Mouse (Mus musculus): ENCODE measurements at regions not wholly inside any gene's neighbourhood (a gene's known extent, or its start where the extent isn't known, plus 50 kb on each side); places are given as distances from the start of the nearest gene placed in this dataset.

- peak; percentile 83 to 88 for DNase-seq
Measured at GRCm38 (mm10) chr1:52302557-52302956, 69.5 kb upstream of the Gls start.

GRCm38 (mm10) chr1:52301266-52301665 lies 68.2 kb upstream of the Gls start:
- DNase-seq, result peak in 1 of 2 experiments; percentile 39

DNA sequence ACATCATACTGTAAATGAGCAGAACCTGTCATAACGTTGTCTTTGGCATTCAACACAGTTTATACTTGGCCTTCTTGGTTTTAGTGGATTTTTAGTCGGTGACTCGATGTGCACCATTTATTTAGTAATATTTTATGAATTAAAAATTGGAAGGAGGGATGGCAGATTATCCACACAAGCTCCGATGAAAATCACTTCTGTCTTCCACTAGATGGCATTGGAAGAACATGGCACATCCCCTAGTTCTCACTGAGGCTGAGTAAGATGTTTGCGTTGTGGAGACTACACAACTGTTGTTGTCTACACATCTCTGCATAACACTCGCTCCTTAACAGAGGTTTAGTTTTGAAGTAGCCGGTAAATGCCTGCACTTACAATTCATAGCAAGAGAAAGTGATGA lies 66.5 kb upstream of the Gls start:
- DNase-seq, result peak in 1 of 2 experiments; percentile 17

DNA sequence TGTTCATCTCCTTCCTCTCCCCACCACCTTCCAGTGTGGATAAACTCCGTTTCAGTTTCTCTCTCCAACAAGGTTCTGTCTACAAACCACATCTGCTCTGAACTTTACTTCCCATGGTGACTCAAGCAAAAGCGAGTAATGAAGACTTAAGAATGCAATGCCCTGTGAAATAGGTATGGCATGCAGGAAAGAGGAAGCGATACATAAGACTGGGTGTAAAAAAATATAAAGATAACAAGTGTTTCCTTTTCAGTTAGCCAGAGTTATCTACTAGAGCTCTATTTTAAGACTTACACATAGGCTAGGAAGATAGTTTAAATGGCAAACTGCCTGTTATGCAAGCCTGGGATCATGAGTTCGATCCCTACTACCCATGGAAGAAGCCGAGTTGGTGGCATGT lies 65.3 kb upstream of the Gls start:
- DNase-seq, result no peak

- DNase-seq, result peak; percentile 28 to 45
Measured at GRCm38 (mm10) chr1:52296178-52296577, 63.1 kb upstream of the Gls start.

DNA sequence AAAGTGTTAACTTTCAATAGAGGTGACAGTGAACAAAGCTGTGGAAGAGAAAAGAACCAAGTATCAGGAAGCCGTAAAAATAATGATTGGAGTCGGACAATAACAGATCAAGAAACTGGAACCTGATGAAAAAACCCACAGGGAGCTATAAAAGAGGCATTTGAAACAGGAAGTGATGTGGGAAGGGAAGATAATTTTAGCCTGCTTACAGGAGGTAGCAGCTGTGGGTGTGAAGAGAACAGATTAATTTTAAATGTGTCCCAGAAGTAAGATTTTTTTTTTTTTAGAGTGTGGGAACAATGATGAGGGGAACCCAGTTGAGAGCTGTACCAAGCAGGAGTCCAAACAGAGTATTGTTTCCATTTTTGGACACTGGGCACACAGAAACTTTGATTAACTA lies 61.5 kb upstream of the Gls start:
- no peak for DNase-seq

DNA sequence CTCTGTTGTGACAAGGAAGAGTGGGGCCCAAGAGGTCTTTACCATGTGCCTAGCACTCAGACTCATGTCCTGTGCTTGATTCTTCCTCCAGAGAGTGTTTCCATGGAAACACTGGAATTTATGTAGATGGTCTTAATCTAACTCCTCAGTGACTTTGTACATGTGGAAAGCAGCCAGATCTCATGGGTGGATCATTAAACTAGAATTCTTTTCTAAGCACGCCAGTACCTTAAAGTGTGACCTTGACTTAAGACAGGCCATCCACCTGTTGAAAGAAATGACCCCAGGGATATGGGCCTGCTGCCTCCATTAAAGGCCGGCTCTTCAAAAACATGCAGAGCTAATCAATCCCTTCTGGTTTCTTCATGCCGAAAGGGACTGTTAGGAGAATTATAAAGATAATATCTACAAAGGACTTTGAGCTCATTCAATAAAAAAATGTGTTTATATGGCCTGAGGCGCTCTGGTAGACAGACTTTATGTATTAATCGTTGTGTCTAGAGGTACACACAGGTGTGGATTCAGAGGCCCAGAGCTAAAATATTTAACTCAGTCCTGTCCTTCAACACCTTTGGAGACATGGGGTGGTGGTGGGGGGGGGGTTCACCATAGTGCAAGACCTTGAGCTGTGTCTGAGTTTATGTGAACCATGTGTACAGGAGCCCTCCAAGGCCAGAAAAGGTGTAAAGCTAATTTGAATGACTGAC lies 60.5 kb upstream of the Gls start:
- DNase-seq, result no peak

All from cerebellum, postnatal 25 days (tissue).